Mouse (Mus musculus) embryonic facial prominence, embryonic 12.5 days (tissue): ENCODE measurements around the gene Itih1. TPM values are rescaled to one million over a fixed set of nuclear protein-coding genes. Genes with fewer than 3 reads are reported as not detected.

Source experiments
- ATAC-seq: fragments of 200-750 bp; cut with Nextera tagmentation; 2 replicates; pipeline ENCODE4 v1.8.0; 2017; ENCODE audit not compliant: insufficient number of reproducible peaks, insufficient read depth, low FRiP score, low TSS enrichment
- H3K27ac ChIP-seq: fragments of 300-500 bp; sonication (generic); 2 replicates; pipeline ENCODE4 v1.5.1; 2016; ENCODE audit warnings: mild to moderate bottlenecking
- H3K27me3 ChIP-seq: fragments of 300-500 bp; sonication (generic); 2 replicates; pipeline ENCODE4 v1.6.1; 2016; ENCODE audit warnings: mild to moderate bottlenecking, moderate library complexity
- H3K36me3 ChIP-seq: fragments of 300-500 bp; sonication (generic); 2 replicates; pipeline ENCODE4 v1.6.1; 2016; ENCODE audit warnings: mild to moderate bottlenecking
- H3K4me1 ChIP-seq: fragments of 300-500 bp; sonication (generic); 2 replicates; pipeline ENCODE4 v1.6.1; 2016
- H3K4me2 ChIP-seq: fragments of 300-500 bp; sonication (generic); replicated peaks from 2 replicates; pipeline ENCODE4 v1.6.1; 2016; ENCODE audit warnings: mild to moderate bottlenecking, moderate library complexity
- H3K4me3 ChIP-seq: fragments of 300-500 bp; sonication (generic); 2 replicates; pipeline ENCODE4 v1.5.1; 2016; ENCODE audit warnings: mild to moderate bottlenecking
- H3K9ac ChIP-seq: fragments of 300-500 bp; sonication (generic); 2 replicates; pipeline ENCODE4 v1.6.1; 2016; ENCODE audit warnings: mild to moderate bottlenecking, moderate library complexity
- H3K9me3 ChIP-seq: fragments of 300-500 bp; sonication (generic); 2 replicates; pipeline ENCODE4 v1.6.1; 2016; ENCODE audit warnings: mild to moderate bottlenecking, moderate library complexity
- WGBS: fragments of 180-500 bp; shearing (Covaris S2); methylation state at CpG from one replicate; pipeline ENCODE4 v1.1.7; 2016; 5-methylcytosine and 5-hydroxymethylcytosine counted together
- polyA plus RNA-seq: library from polyadenylated mRNA; unstranded; fragments of >200 nt; fragmentation: Nextera tagmentation; extraction: Ambion mirVana; gene quantifications from 2 replicates; pipeline ENCODE4 v1.2.1, GENCODE M21; 2016

Gene Itih1
- polyA plus RNA-seq: not detected in 2 replicates

DNA sequence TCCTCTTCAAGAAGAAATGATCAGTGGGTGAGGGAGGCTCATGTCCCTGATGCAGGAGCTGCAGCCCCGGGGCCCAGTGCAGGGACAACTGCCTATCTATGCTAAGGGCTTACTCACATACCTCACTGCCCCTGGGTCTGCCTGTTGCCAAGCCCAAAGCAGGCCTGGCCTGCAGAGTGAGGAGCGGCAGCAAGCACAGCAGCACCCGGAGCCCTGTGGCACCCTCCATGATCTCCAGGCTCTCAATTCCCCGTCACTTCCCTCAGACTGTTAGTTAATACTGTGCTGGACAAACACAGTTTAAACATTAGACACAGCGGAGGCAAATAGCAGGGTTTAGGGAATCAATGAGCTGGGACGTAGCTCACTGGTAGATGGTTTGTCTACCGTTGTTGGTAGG lies at the start of gene Itih1:
TSS of gene Itih1 (minus strand) at position 252 of the 400 bp plus-strand sequence.
- 90% methylated on average over 7 of the region's 7 CpGs for WGBS
- ATAC-seq: no peak
- Histone ChIP-seq H3K4me1 (no peaks in the 10 kb centered on the region), H3K9ac (no peak within 1 kb of the TSS), H3K27me3 (no peaks in the 10 kb centered on the region), H3K4me2 (no peak within 1 kb of the TSS), H3K36me3 (no peaks in the 10 kb centered on the region), H3K4me3 (no peak within 1 kb of the TSS), H3K27ac (no peak within 1 kb of the TSS), H3K9me3 (no peaks in the 10 kb centered on the region)

DNA sequence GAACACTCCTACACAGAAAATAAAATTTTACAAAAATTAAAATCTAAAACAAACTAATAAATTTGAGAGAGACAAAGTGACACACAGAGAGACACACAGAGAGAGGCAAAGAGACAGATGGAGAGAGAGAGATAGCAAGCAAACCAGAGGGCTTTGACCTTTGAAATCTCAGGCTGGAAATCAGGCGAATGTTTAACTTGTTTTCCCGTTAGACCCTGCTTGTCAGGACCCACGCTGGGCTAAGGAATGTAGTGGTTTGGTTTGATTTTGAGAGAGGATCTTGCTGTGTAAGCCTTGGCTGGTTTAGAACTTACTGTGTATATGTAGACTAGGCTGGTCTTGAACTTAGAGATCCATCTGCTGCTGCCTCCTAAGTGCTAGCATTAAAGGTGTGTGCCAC lies 33.1 kb upstream of the Itih1 start:
- ATAC-seq: no peak
- WGBS: 83% methylated on average over 3 of the region's 3 CpGs
- Histone ChIP-seq H3K36me3 (peaks cover 37% of the 10 kb centered on the region), H3K27me3 (no peaks in the 10 kb centered on the region), H3K27ac (no peak overlapping the region), H3K4me2 (no peak overlapping the region), H3K9ac (no peak overlapping the region), H3K9me3 (no peaks in the 10 kb centered on the region), H3K4me1 (no peaks in the 10 kb centered on the region), H3K4me3 (no peak overlapping the region)

DNA sequence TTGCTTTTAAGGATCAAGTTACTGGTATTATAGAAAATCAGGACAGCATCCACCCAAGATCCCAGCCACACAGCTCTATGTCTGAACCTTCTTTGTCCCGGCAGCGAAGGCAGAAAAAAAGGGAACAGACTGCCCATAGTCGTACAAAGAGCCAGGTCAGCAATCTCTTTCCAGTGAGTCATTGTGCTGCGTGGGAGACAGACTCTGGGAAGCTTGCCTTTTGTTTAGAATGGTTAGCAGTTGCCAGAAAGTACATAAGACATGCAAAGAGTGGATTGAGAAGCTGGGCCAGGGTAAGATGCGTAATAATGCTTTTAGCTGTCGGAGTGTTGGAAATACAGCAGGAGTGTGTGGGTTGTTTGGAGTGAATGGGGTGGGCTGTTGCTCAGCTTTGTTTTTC lies 31.1 kb upstream of the Itih1 start:
- Histone ChIP-seq H3K4me3 (no peak overlapping the region), H3K27ac (no peak overlapping the region), H3K27me3 (no peaks in the 10 kb centered on the region), H3K4me2 (no peak overlapping the region), H3K36me3 (peaks cover 39% of the 10 kb centered on the region), H3K9me3 (no peaks in the 10 kb centered on the region), H3K4me1 (no peaks in the 10 kb centered on the region), H3K9ac (no peak overlapping the region)
- 66% methylated on average over 6 of the region's 6 CpGs for WGBS
- ATAC-seq: no peak

DNA sequence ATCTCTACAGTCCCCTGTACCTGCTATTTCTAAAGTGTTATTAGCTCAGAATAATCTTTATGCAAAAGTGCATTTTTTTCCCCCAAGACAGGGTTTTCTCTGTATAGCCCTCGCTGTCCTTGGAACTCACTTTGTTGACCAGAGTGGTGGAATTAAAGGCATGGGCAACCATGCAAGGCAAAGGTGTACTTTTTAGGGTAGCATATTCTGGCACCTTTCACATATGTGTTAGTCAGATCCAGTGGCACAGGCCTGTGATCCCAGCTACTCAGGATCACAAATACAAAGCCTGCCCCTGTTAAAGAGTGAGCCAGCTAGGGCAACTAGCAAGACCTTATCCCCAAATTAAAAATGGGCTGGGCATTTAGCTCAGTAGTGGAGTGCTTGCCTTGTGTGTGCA lies 17.3 kb upstream of the Itih1 start:
- Histone ChIP-seq H3K4me1 (no peaks in the 10 kb centered on the region), H3K9ac (no peak overlapping the region), H3K27me3 (no peaks in the 10 kb centered on the region), H3K4me2 (no peak overlapping the region), H3K9me3 (no peaks in the 10 kb centered on the region), H3K36me3 (peaks cover 25% of the 10 kb centered on the region), H3K4me3 (no peak overlapping the region), H3K27ac (no peak overlapping the region)
- ATAC-seq: no peak
- 95% methylated on average over 1 of the region's 1 CpGs for WGBS

DNA sequence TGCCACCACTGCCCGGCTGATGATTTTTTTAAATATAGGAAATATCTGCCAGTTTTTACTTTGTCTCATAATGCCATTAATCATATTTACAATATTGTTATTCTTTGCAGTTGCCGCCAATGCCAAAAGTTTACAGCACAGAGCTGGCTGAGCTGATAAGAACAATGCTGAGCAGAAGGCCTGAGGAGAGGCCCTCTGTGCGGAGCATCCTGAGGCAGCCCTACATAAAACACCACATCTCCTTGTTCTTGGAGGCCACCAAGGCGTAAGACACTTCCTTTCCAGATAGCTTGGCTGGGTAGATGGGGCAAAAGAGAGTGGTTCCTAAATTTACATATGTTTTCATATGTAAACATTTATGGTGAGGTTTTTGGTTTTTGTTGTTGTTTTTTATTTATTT lies 15.9 kb upstream of the Itih1 start:
- Histone ChIP-seq H3K4me2 (no peak overlapping the region), H3K27me3 (no peaks in the 10 kb centered on the region), H3K9me3 (no peaks in the 10 kb centered on the region), H3K36me3 (peaks cover 22% of the 10 kb centered on the region), H3K9ac (no peak overlapping the region), H3K27ac (no peak overlapping the region), H3K4me3 (no peak overlapping the region), H3K4me1 (no peaks in the 10 kb centered on the region)
- WGBS: 93% methylated on average over 4 of the region's 4 CpGs
- ATAC-seq: no peak

DNA sequence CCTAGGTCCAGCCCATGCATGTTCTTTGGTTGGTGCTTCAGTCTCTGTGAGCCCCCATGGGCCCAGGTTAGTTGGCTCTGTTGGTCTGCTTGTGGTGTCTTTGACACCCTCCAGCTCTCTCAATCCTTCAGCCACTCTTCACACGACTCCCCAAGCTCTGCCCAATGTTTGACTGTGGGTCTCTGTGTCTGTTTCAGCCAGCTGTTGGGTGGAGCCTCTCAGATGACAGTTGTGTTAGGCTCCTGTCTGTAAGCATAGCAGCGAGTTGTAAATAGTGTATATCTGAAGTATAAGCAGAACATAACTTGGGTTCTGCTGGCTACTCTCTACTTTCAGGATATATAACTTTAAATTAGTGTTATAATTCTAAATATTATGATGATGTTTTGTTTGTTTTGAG lies 15.4 kb upstream of the Itih1 start:
- H3K4me1 ChIP-seq: no peaks in the 10 kb centered on the region
- ATAC-seq: no peak
- peaks cover 22% of the 10 kb centered on the region for H3K36me3 ChIP-seq
- H3K4me2 ChIP-seq: no peak overlapping the region
- no peaks in the 10 kb centered on the region for H3K9me3 ChIP-seq
- no peak overlapping the region for H3K27ac ChIP-seq
- H3K4me3 ChIP-seq: no peak overlapping the region
- WGBS: 80% methylated on average over 2 of the region's 2 CpGs
- H3K27me3 ChIP-seq: no peaks in the 10 kb centered on the region
- no peak overlapping the region for H3K9ac ChIP-seq

DNA sequence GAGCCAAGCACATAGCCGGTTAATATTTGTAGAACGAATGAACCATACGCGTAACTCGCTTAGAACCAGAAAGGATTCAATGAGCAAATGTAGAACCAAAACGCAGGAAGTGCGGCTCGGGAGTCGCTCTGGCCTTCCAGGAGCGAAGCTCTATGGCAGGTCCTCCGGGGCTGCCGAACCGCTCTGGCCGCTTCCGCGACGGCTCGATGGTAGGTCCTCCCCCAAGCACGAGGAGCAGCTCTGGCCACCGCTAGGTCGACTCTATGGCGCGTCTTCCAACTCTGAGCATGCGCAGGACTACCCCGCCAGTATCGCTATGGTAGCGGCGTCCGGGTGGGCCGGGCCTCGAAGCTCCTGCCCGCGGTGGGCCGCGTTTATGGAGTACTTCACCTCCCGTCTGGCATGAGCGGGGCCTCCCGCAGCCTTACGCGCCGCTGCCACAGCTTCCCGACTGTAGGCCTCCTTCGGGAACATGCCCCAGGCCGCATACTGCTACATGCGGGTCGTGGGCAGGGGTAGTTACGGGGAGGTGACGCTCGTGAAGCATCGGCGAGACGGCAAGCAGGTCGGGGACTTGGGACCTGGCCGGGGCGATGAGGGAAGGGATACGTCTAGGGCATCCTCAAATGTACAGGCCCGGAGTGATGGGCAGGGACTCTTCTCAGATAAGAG lies 8.2 kb upstream of the Itih1 start, which contains the start of gene Nek4:
TSS of gene Nek4 (plus strand) at position 224 of the 672 bp plus-strand sequence.
- Histone ChIP-seq H3K27ac (peak within 1 kb of the TSS; percentile 52; the same call in 1 of the 2 replicates), H3K27me3 (no peaks in the 10 kb centered on the region), H3K4me2 (peak within 1 kb of the TSS; percentile 60), H3K4me3 (peak within 1 kb of the TSS; percentile 79), H3K36me3 (peaks cover 4% of the 10 kb centered on the region; the same call in 1 of the 2 replicates), H3K9me3 (no peaks in the 10 kb centered on the region), H3K9ac (peak within 1 kb of the TSS; percentile 78), H3K4me1 (peaks cover 6% of the 10 kb centered on the region; the same call in 1 of the 2 replicates)
- WGBS: under 1% methylated on average over 57 of the region's 57 CpGs
- ATAC-seq: peak; percentile 99

DNA sequence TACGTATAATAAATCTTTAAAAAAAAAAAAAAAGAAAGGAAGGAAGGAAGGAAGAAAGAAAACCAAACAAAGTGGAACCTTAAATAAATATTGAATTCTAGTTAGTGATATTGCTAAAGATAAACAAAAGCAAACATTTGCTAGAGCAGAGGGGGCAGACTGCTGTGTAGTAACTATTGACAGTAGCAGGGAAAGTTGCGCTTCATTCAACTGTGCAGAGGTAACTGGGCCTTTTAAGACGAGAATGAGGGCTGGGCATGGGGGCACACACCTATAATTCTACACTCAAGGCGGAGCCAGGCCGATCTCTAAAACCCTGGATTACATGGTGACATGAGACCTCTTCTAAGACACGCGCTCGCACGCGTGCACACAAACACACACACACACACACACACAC lies 6.9 kb upstream of the Itih1 start:
- Histone ChIP-seq H3K9me3 (no peaks in the 10 kb centered on the region), H3K4me2 (no peak overlapping the region), H3K27ac (no peak overlapping the region), H3K9ac (no peak overlapping the region), H3K27me3 (no peaks in the 10 kb centered on the region), H3K36me3 (peaks cover 4% of the 10 kb centered on the region; the same call in 1 of the 2 replicates), H3K4me1 (peaks cover 6% of the 10 kb centered on the region; the same call in 1 of the 2 replicates), H3K4me3 (no peak overlapping the region)
- 97% methylated on average over 10 of the region's 10 CpGs for WGBS
- ATAC-seq: no peak

DNA sequence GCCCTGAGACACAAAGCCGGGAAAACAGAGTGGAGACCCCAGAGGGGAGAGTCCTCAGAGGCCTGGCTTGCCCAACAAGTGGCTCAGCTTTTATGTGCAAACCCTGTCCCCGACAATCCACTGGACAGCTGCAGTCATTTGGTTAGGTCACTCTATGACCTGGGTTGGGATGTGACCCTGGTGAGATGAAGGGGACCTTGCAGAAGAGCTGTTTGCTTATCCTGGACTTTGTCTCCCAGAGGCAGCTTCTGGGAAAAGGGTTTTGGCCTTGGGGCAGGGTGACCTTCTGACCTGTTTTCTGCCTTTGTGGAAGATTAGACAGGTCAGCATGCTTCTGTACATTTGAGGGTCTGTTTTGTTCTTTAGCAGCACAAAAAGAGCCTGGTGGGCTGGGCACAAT lies 1.7 kb upstream of the Itih1 start:
- Histone ChIP-seq H3K27me3 (no peaks in the 10 kb centered on the region), H3K27ac (no peak overlapping the region), H3K9me3 (no peaks in the 10 kb centered on the region), H3K9ac (no peak overlapping the region), H3K36me3 (no peaks in the 10 kb centered on the region), H3K4me1 (no peaks in the 10 kb centered on the region), H3K4me2 (no peak overlapping the region), H3K4me3 (no peak overlapping the region)
- no peak for ATAC-seq
- WGBS: 67% methylated on average over 2 of the region's 2 CpGs

DNA sequence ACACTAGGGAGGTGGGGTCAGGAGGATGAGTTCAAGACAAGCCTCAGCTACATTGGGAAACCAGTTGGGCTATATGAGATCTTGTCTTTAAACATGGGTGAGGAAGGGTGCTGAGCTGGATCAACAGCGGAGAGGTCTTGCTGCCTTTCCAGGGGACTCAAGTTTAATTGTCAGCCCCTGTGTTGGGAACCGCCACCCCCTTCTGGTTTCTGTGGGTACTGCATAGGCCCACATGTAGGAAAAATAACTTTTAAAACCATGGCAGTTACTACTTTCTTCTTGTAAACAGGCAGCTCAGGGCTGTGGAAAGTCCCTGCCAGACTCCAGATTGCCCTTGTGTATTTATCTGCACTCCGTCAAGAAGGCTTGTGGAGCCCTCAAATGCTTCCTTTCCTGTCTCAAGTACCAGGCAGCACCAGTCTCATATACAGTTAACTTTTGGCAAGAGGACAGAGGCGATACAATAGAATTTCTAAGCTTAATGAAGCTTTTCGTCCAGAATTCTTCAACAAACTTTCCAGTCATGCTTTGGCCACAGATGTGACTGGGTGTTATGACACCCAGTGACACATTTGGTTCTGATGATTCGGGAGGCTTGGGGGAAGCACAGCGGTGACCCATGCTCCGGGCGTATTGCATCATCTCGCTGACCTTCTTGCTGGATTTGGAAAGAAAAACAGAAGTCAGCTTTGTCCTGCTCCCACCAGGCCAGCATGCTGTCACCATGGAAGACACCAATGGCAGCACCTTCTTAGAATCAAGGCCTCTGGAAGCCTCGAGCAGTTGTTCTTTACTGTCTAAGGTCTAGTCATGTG lies 978 bp upstream of the Itih1 start:
- no peak for ATAC-seq

DNA sequence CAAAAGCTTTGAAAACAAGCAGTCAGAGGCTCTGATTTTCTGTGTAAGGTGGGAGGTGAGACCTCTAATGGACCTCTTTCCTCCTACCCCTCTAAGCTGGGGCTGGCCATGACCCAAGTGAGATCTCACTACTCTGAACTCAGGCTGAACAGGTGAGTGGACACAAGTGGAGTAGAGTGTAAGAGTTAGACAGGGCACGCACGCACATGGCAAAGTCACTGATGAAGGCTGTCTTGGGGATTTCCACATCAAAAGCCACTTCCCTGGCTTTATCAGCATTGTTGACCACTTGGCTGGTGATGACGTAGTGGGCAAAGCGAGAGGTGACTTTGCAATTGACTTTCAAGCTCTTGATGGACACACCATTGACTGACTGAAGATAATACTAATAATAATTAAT lies 835 bp downstream of the Itih1 start:
- ATAC-seq: no peak
- H3K27me3 ChIP-seq: no peaks in the 10 kb centered on the region
- H3K27ac ChIP-seq: no peak overlapping the region
- no peak overlapping the region for H3K9ac ChIP-seq
- H3K9me3 ChIP-seq: no peaks in the 10 kb centered on the region
- no peaks in the 10 kb centered on the region for H3K4me1 ChIP-seq
- H3K4me2 ChIP-seq: no peak overlapping the region
- no peaks in the 10 kb centered on the region for H3K36me3 ChIP-seq
- WGBS: 87% methylated on average over 4 of the region's 4 CpGs
- no peak overlapping the region for H3K4me3 ChIP-seq

More for the DNA sequence above, 978 bp upstream of the Itih1 start:
- Histone ChIP-seq H3K9me3 (no peaks in the 10 kb centered on the region), H3K36me3 (no peaks in the 10 kb centered on the region), H3K27ac (no peak overlapping the region), H3K4me3 (no peak overlapping the region), H3K4me2 (no peak overlapping the region), H3K27me3 (no peaks in the 10 kb centered on the region), H3K9ac (no peak overlapping the region), H3K4me1 (no peaks in the 10 kb centered on the region)
- 67% methylated on average over 11 of the region's 11 CpGs for WGBS

DNA sequence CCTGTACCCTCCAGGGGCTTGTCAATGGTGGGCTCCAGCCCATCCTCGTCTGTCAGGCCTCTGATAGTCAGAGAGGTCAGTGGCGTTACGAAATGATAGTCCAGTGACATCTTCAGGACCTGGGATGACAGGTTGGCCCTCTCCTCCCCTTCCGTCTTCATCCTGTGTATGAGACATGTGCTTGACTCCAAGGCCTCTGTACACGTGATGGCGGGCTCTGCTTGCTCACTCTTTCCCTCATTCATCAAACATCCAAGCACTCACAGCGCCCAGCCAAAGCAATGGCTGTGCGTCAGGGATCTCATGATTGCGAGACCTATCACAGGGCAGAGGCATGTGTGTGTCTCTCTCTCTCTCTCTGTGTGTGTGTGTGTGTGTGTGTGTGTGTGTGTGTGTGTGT lies 9.7 kb downstream of the Itih1 start:
- no peaks in the 10 kb centered on the region for H3K9me3 ChIP-seq
- ATAC-seq: no peak
- H3K36me3 ChIP-seq: no peaks in the 10 kb centered on the region
- H3K27ac ChIP-seq: no peak overlapping the region
- no peaks in the 10 kb centered on the region for H3K4me1 ChIP-seq
- WGBS: 89% methylated on average over 9 of the region's 9 CpGs
- no peak overlapping the region for H3K4me2 ChIP-seq
- no peaks in the 10 kb centered on the region for H3K27me3 ChIP-seq
- H3K4me3 ChIP-seq: no peak overlapping the region
- no peak overlapping the region for H3K9ac ChIP-seq
